Mouse (Mus musculus): ENCODE data around the gene Hoxb1. TPM values are rescaled to one million over a fixed set of nuclear protein-coding genes. Genes with fewer than 3 reads are reported as not detected.

Hoxb1 gene
- polyA plus RNA-seq, 1 experiment from 2014 or later: not detected

GRCm38 (mm10) chr11:96332618-96333032, 32.9 kb upstream of the Hoxb1 start:
- DNase-seq (ENCODE audit: low read depth, low spot score) (no peak), ATAC-seq (no peak)
- in situ Hi-C loops (cut with MboI; ENCODE audit: low pct_unique_long_range_greater_than_20kb): no loop called here
- CTCF ChIA-PET: interaction anchor here (1.1 to 1.7 kb wide), 3 partner anchors 12 to 20 kb away, joined by 3 to 4 read pairs (median 4); no protein-coding TSS in a partner anchor
- POLR2A ChIA-PET: interaction anchor here (0.6 to 3.2 kb wide), 11 partner anchors 8 to 405 kb away, joined by 3 to 21 read pairs (median 5); partner anchors contain the start of gene Hoxb2
- no peak for TF ChIP-seq CTCF (IDR thresholded peaks at IDR 0.05)
- H3K27me3 ChIP-seq: no peaks in the 10 kb centered on the region

GRCm38 (mm10) chr11:96333241-96334001, 32.1 kb upstream of the Hoxb1 start:
- no peak for TF ChIP-seq CTCF (IDR thresholded peaks at IDR 0.05)
- H3K27me3 ChIP-seq: no peaks in the 10 kb centered on the region
- CTCF ChIA-PET: interaction anchor here (1.6 to 1.7 kb wide), 2 partner anchors 11 to 19 kb away, joined by 4 read pairs; no protein-coding TSS in a partner anchor
- DNase-seq (ENCODE audit: low read depth, low spot score): no peak
- ATAC-seq: no peak
- in situ Hi-C loops (cut with MboI; ENCODE audit: low pct_unique_long_range_greater_than_20kb): no loop called here
- POLR2A ChIA-PET: interaction anchor here (0.6 to 3.2 kb wide), 14 partner anchors 8 to 31 kb away, joined by 3 to 21 read pairs (median 6); partner anchors contain the start of gene Hoxb2

- no peak for TF ChIP-seq CTCF (IDR thresholded peaks at IDR 0.05)
- DNase-seq (ENCODE audit: low read depth, low spot score) (no peak), ATAC-seq (no peak)
- no peaks in the 10 kb centered on the region for H3K27me3 ChIP-seq
- ChIA-PET POLR2A (interaction anchor here (0.6 to 3.2 kb wide), 10 partner anchors 10 to 28 kb away, joined by 3 to 21 read pairs (median 6); partner anchors contain the start of gene Hoxb2), CTCF (interaction anchor here (1.6 to 1.7 kb wide), 2 partner anchors 12 to 19 kb away, joined by 4 read pairs; no protein-coding TSS in a partner anchor)
- in situ Hi-C loops (cut with MboI; ENCODE audit: low pct_unique_long_range_greater_than_20kb): no loop called here
Measured at GRCm38 (mm10) chr11:96334002-96334364, 31.6 kb upstream of the Hoxb1 start.

- ATAC-seq (no peak), DNase-seq (ENCODE audit: low read depth, low spot score) (no peak)
- TF ChIP-seq CTCF (IDR thresholded peaks at IDR 0.05): no peak
- H3K27me3 ChIP-seq: no peaks in the 10 kb centered on the region
- ChIA-PET CTCF (no interaction called here), POLR2A (interaction anchor here (0.6 to 2.2 kb wide), 4 partner anchors 12 to 41 kb away, joined by 3 to 15 read pairs (median 5); no protein-coding TSS in a partner anchor)
- in situ Hi-C loops (cut with MboI; ENCODE audit: low pct_unique_long_range_greater_than_20kb): no loop called here
Measured at GRCm38 (mm10) chr11:96334998-96335397, 30.6 kb upstream of the Hoxb1 start.

GRCm38 (mm10) chr11:96336597-96336996, 29.0 kb upstream of the Hoxb1 start:
- POLR2A ChIA-PET: interaction anchor here (1.0 to 2.1 kb wide), 2 partner anchors 15 to 18 kb away, joined by 4 to 15 read pairs; no protein-coding TSS in a partner anchor

GRCm38 (mm10) chr11:96337026-96337425, 28.5 kb upstream of the Hoxb1 start:
- no peak for DNase-seq (ENCODE audit: low read depth, low spot score)
- ChIA-PET POLR2A (interaction anchor here (0.7 to 2.8 kb wide), 5 partner anchors 10 to 19 kb away, joined by 4 to 15 read pairs (median 7); partner anchors contain the start of gene Hoxb4), CTCF (interaction anchor here (0.8 to 1.4 kb wide), 2 partner anchors 10 to 58 kb away, joined by 3 to 4 read pairs; no protein-coding TSS in a partner anchor)
- ATAC-seq: no peak
- in situ Hi-C loops (cut with MboI; ENCODE audit: low pct_unique_long_range_greater_than_20kb): no loop called here
- no peaks in the 10 kb centered on the region for H3K27me3 ChIP-seq
- no peak for TF ChIP-seq CTCF (IDR thresholded peaks at IDR 0.05)

More at GRCm38 (mm10) chr11:96336597-96336996, 29.0 kb upstream of the Hoxb1 start:
- no peak for TF ChIP-seq CTCF (IDR thresholded peaks at IDR 0.05)
- in situ Hi-C loops (cut with MboI; ENCODE audit: low pct_unique_long_range_greater_than_20kb): no loop called here
- no peaks in the 10 kb centered on the region for H3K27me3 ChIP-seq
- ATAC-seq: no peak
- DNase-seq (ENCODE audit: low read depth, low spot score): no peak
- CTCF ChIA-PET: interaction anchor here (0.8 to 1.4 kb wide), 2 partner anchors 10 to 58 kb away, joined by 3 to 4 read pairs; no protein-coding TSS in a partner anchor

GRCm38 (mm10) chr11:96338957-96339855, 26.3 kb upstream of the Hoxb1 start:
- POLR2A ChIA-PET: interaction anchor here (0.9 to 4.3 kb wide), 8 partner anchors 8 to 60 kb away, joined by 3 to 51 read pairs (median 8); partner anchors contain the start of gene Hoxb2

GRCm38 (mm10) chr11:96340698-96341365, 24.7 kb upstream of the Hoxb1 start:
- ChIA-PET CTCF (interaction anchor here (0.8 to 1.9 kb wide), 3 partner anchors 15 to 280 kb away, joined by 3 to 9 read pairs (median 3); no protein-coding TSS in a partner anchor), POLR2A (interaction anchor here (0.6 to 4.3 kb wide), 23 partner anchors 8 to 397 kb away, joined by 3 to 51 read pairs (median 6); partner anchors contain the start of genes Hoxb2, Hoxb3, Hoxb4 and Hoxb6)
- TF ChIP-seq CTCF (IDR thresholded peaks at IDR 0.05): no peak
- no peak for DNase-seq (ENCODE audit: low read depth, low spot score)
- in situ Hi-C loops (cut with MboI; ENCODE audit: low pct_unique_long_range_greater_than_20kb): no loop called here
- ATAC-seq: peak; percentile 20
- H3K27me3 ChIP-seq: no peaks in the 10 kb centered on the region

More at GRCm38 (mm10) chr11:96338957-96339855, 26.3 kb upstream of the Hoxb1 start:
- in situ Hi-C loops (cut with MboI; ENCODE audit: low pct_unique_long_range_greater_than_20kb): no loop called here
- no peaks in the 10 kb centered on the region for H3K27me3 ChIP-seq
- ATAC-seq (no peak), DNase-seq (ENCODE audit: low read depth, low spot score) (no peak)
- no peak for TF ChIP-seq CTCF (IDR thresholded peaks at IDR 0.05)
- CTCF ChIA-PET: interaction anchor here (1.4 to 1.6 kb wide), 2 partner anchors 22 to 25 kb away, joined by 3 to 4 read pairs; no protein-coding TSS in a partner anchor
